Mouse (Mus musculus) embryonic stem cell, embryonic (primary cell): ENCODE measurements around the gene Gpsm1.

ENCODE experiments used
- CTCF ChIA-PET, 4 experiments: fragments of 300-600 bp in 2 of 4; fragments of 350-600 bp in 2 of 4; sonication (Branson Sonifier 250); formaldehyde crosslinking; loops; one replicate each; lab custom pipeline; 2022; ENCODE audit warnings: inconsistent platforms in 2 of 4; lab: Charles Lee
- POLR2A ChIA-PET, 4 experiments: fragments of 300-600 bp in 2 of 4; fragments of 350-600 bp in 2 of 4; sonication (Branson Sonifier 250); formaldehyde crosslinking; loops; one replicate each; lab custom pipeline; 2022; ENCODE audit warnings: antibody characterized with exemption in 4 of 4, inconsistent platforms in 1 of 4; lab: Charles Lee

The Gpsm1 gene

GRCm38 (mm10) chr2:26319519-26320244, 4.4 kb downstream of the Gpsm1 start:
- CTCF ChIA-PET = interaction anchor here in 2 of 4 experiments (0.6 to 1.4 kb wide), 3 partner anchors 46 to 166 kb away, joined by 3 read pairs; no protein-coding TSS in a partner anchor
- POLR2A ChIA-PET = interaction anchor here in 2 of 4 experiments (0.6 to 1.4 kb wide), 5 partner anchors 10 to 314 kb away, joined by 3 to 5 read pairs (median 4); no protein-coding TSS in a partner anchor

- CTCF ChIA-PET = no interaction called here
- POLR2A ChIA-PET = interaction anchor here in 1 of 4 experiments (1.1 to 10.7 kb wide), 4 partner anchors 11 to 125 kb away, joined by 3 to 111 read pairs (median 4); no protein-coding TSS in a partner anchor
Measured at GRCm38 (mm10) chr2:26320245-26321185, 5.2 kb downstream of the Gpsm1 start.

GRCm38 (mm10) chr2:26323589-26324325, 8.4 kb downstream of the Gpsm1 start:
- CTCF ChIA-PET = interaction anchor here in 3 of 4 experiments (0.8 to 3.4 kb wide), 10 partner anchors 7 to 244 kb away, joined by 3 to 38 read pairs (median 10); partner anchors contain the start of genes Dnlz (in 2 of the 3), Inpp5e (in 2 of the 3) and Gpsm1 (in 1 of the 3)
- POLR2A ChIA-PET = interaction anchor here in 3 of 4 experiments (0.5 to 10.7 kb wide), 16 partner anchors 18 to 312 kb away, joined by 3 to 111 read pairs (median 4); partner anchors contain the start of genes Inpp5e (in 2 of the 3), Dnlz (in 1 of the 3) and Snapc4 (in 1 of the 3)

- POLR2A ChIA-PET = interaction anchor here (0.6 to 10.7 kb wide), 54 partner anchors 9 to 1201 kb away, joined by 3 to 111 read pairs (median 4); partner anchors contain the start of genes Dnlz (in 3 of the 4), Inpp5e (in 3 of the 4), Gpsm1 (in 2 of the 4) and Sec16a (in 2 of the 4)
- CTCF ChIA-PET = interaction anchor here (0.5 to 3.4 kb wide), 88 partner anchors 9 to 714 kb away, joined by 3 to 41 read pairs (median 5); partner anchors contain the start of genes Dnlz (in 4 of the 4), Inpp5e (in 4 of the 4), Gpsm1 (in 3 of the 4) and Snapc4 (in 3 of the 4)
Measured at GRCm38 (mm10) chr2:26324917-26325316, 9.6 kb downstream of the Gpsm1 start.

GRCm38 (mm10) chr2:26325386-26326181, 10.3 kb downstream of the Gpsm1 start:
- ChIA-PET POLR2A (interaction anchor here (0.6 to 10.7 kb wide), 54 partner anchors 9 to 1200 kb away, joined by 3 to 111 read pairs (median 4); partner anchors contain the start of genes Dnlz (in 3 of the 4), Snapc4 (in 3 of the 4), Gpsm1 (in 2 of the 4) and Inpp5e (in 2 of the 4)), CTCF (interaction anchor here (0.5 to 3.4 kb wide), 88 partner anchors 9 to 713 kb away, joined by 3 to 41 read pairs (median 5); partner anchors contain the start of genes Dnlz (in 4 of the 4), Inpp5e (in 4 of the 4), Gpsm1 (in 3 of the 4) and Snapc4 (in 3 of the 4))

GRCm38 (mm10) chr2:26327852-26328251, 12.5 kb downstream of the Gpsm1 start:
- POLR2A ChIA-PET = interaction anchor here in 2 of 4 experiments (0.6 to 10.7 kb wide), 5 partner anchors 16 to 700 kb away, joined by 3 to 111 read pairs (median 3); no protein-coding TSS in a partner anchor
- CTCF ChIA-PET = no interaction called here

- POLR2A ChIA-PET = interaction anchor here in 3 of 4 experiments (0.8 to 10.7 kb wide), 15 partner anchors 9 to 175 kb away, joined by 3 to 111 read pairs (median 4); partner anchors contain the start of genes Dnlz (in 2 of the 3), Gpsm1 (in 1 of the 3), Inpp5e (in 1 of the 3) and Sec16a (in 1 of the 3)
- CTCF ChIA-PET = interaction anchor here in 2 of 4 experiments (1.1 to 1.2 kb wide), 3 partner anchors 13 to 80 kb away, joined by 4 to 7 read pairs (median 7); partner anchors contain the start of gene Inpp5e (in 1 of the 2)
Measured at GRCm38 (mm10) chr2:26329402-26329801, 14.1 kb downstream of the Gpsm1 start.

GRCm38 (mm10) chr2:26330056-26330468, 14.7 kb downstream of the Gpsm1 start:
- POLR2A ChIA-PET = interaction anchor here in 3 of 4 experiments (0.6 to 10.7 kb wide), 17 partner anchors 9 to 240 kb away, joined by 3 to 111 read pairs (median 4); partner anchors contain the start of genes Dnlz (in 2 of the 3), Gpsm1 (in 1 of the 3), Inpp5e (in 1 of the 3) and Sec16a (in 1 of the 3)

GRCm38 (mm10) chr2:26330702-26331101, 15.4 kb downstream of the Gpsm1 start:
- CTCF ChIA-PET = interaction anchor here in 1 of 4 experiments (1.2 kb wide), 1 partner anchor 27 kb away, joined by 4 read pairs; no protein-coding TSS in a partner anchor
- POLR2A ChIA-PET = interaction anchor here in 3 of 4 experiments (0.6 to 10.7 kb wide), 11 partner anchors 12 to 239 kb away, joined by 3 to 111 read pairs (median 6); partner anchors contain the start of genes Dnlz (in 2 of the 3), Gpsm1 (in 1 of the 3) and Inpp5e (in 1 of the 3)

More at GRCm38 (mm10) chr2:26330056-26330468, 14.7 kb downstream of the Gpsm1 start:
- CTCF ChIA-PET = interaction anchor here in 2 of 4 experiments (0.6 to 1.2 kb wide), 4 partner anchors 12 to 1259 kb away, joined by 4 to 7 read pairs (median 6); partner anchors contain the start of gene Inpp5e (in 1 of the 2)

- POLR2A ChIA-PET = interaction anchor here in 2 of 4 experiments (0.5 to 11.2 kb wide), 6 partner anchors 9 to 165 kb away, joined by 3 to 151 read pairs (median 46); partner anchors contain the start of gene Dnlz (in 2 of the 2)
Measured at GRCm38 (mm10) chr2:26338302-26339203, 23.2 kb downstream of the Gpsm1 start.

GRCm38 (mm10) chr2:26339204-26339551, 23.9 kb downstream of the Gpsm1 start:
- POLR2A ChIA-PET = interaction anchor here in 2 of 4 experiments (0.5 to 11.2 kb wide), 5 partner anchors 9 to 15 kb away, joined by 3 to 151 read pairs (median 89); partner anchors contain the start of gene Dnlz (in 2 of the 2)

More at GRCm38 (mm10) chr2:26338302-26339203, 23.2 kb downstream of the Gpsm1 start:
- CTCF ChIA-PET = interaction anchor here in 1 of 4 experiments (1.9 kb wide), 1 partner anchor 13 kb away, joined by 7 read pairs; no protein-coding TSS in a partner anchor

GRCm38 (mm10) chr2:26341510-26341981, 26.2 kb downstream of the Gpsm1 start:
- ChIA-PET CTCF (interaction anchor here (0.5 to 4.8 kb wide), 20 partner anchors 9 to 410 kb away, joined by 3 to 41 read pairs (median 5); partner anchors contain the start of genes Dnlz (in 3 of the 4) and Inpp5e (in 1 of the 4)), POLR2A (interaction anchor here in 3 of 4 experiments (0.8 to 11.2 kb wide), 38 partner anchors 10 to 358 kb away, joined by 3 to 151 read pairs (median 6); partner anchors contain the start of genes Dnlz (in 3 of the 3), Inpp5e (in 2 of the 3), Sec16a (in 2 of the 3) and Snapc4 (in 2 of the 3))

More at GRCm38 (mm10) chr2:26339204-26339551, 23.9 kb downstream of the Gpsm1 start:
- CTCF ChIA-PET = interaction anchor here in 2 of 4 experiments (0.6 to 1.9 kb wide), 2 partner anchors 14 kb away, joined by 3 to 7 read pairs; no protein-coding TSS in a partner anchor

- CTCF ChIA-PET = interaction anchor here (0.5 to 4.8 kb wide), 23 partner anchors 10 to 410 kb away, joined by 3 to 41 read pairs (median 4); partner anchors contain the start of genes Dnlz (in 3 of the 4) and Inpp5e (in 2 of the 4)
- POLR2A ChIA-PET = interaction anchor here (0.6 to 11.2 kb wide), 56 partner anchors 10 to 590 kb away, joined by 3 to 151 read pairs (median 5); partner anchors contain the start of genes Dnlz (in 4 of the 4), Inpp5e (in 3 of the 4), Sec16a (in 3 of the 4) and Agpat2 (in 2 of the 4)
Measured at GRCm38 (mm10) chr2:26342044-26342443, 26.7 kb downstream of the Gpsm1 start.
